Mouse (Mus musculus) midbrain, embryonic 10.5 days (tissue): ENCODE measurements at regions not wholly inside any gene's neighbourhood (a gene's known extent, or its start where the extent isn't known, plus 50 kb on each side); places are given as distances from the start of the nearest gene placed in this dataset.

ENCODE experiments used
- DNase-seq: peaks from one replicate; pipeline ENCODE4 v3.0.0-alpha.2; 2017; ENCODE audit warnings: low spot score
- H3K27ac ChIP-seq: fragments of 300-500 bp; sonication (generic); replicated peaks from 2 replicates; pipeline ENCODE4 v1.5.1; 2016; ENCODE audit warnings: mild to moderate bottlenecking
- H3K27me3 ChIP-seq: fragments of 300-500 bp; sonication (generic); 2 replicates; pipeline ENCODE4 v1.6.1; 2016; ENCODE audit warnings: low read depth, mild to moderate bottlenecking; ENCODE audit not compliant: poor library complexity, severe bottlenecking
- H3K36me3 ChIP-seq: fragments of 300-500 bp; sonication (generic); 2 replicates; pipeline ENCODE4 v1.6.1; 2016; ENCODE audit warnings: mild to moderate bottlenecking, moderate library complexity
- H3K4me1 ChIP-seq: fragments of 300-500 bp; sonication (generic); 2 replicates; pipeline ENCODE4 v1.6.1; 2016
- H3K4me3 ChIP-seq: fragments of 300-500 bp; sonication (generic); 2 replicates; pipeline ENCODE4 v1.5.1; 2016; ENCODE audit warnings: mild to moderate bottlenecking, moderate library complexity
- H3K9me3 ChIP-seq: fragments of 300-500 bp; sonication (generic); replicated peaks from 2 replicates; pipeline ENCODE4 v1.6.1; 2016; ENCODE audit warnings: mild to moderate bottlenecking
- WGBS: fragments of 180-500 bp; shearing (Covaris S2); methylation state at CpG from one replicate; pipeline ENCODE4 v1.1.7; 2016; 5-methylcytosine and 5-hydroxymethylcytosine counted together

- no peak for DNase-seq
- Histone ChIP-seq H3K4me3 (no peak overlapping the region), H3K27ac (no peak overlapping the region), H3K27me3 (peaks cover 6% of the 10 kb centered on the region; the same call in 1 of the 2 replicates), H3K4me1 (peaks cover 16% of the 10 kb centered on the region), H3K9me3 (no peaks in the 10 kb centered on the region), H3K36me3 (no peaks in the 10 kb centered on the region)
- WGBS = 91% methylated on average over 5 of the region's 5 CpGs
These were observed 208.2 kb downstream of the Uaca start for GRCm38 (mm10) chr9:61002572-61002971.

GRCm38 (mm10) chr9:61008446-61008845 lies 214.1 kb downstream of the Uaca start:
- DNase-seq = no peak
- Histone ChIP-seq H3K27me3 (no peaks in the 10 kb centered on the region; the same call in 1 of the 2 replicates), H3K9me3 (peaks cover 9% of the 10 kb centered on the region; the same call in 1 of the 2 replicates), H3K27ac (no peak overlapping the region), H3K4me1 (peaks cover 10% of the 10 kb centered on the region; the same call in 1 of the 2 replicates), H3K36me3 (no peaks in the 10 kb centered on the region), H3K4me3 (no peak overlapping the region)
- 84% methylated on average over 1 of the region's 1 CpGs for WGBS

- no peak for DNase-seq
- no peaks in the 10 kb centered on the region for H3K36me3 ChIP-seq
- peaks cover 19% of the 10 kb centered on the region for H3K27me3 ChIP-seq
- no peak overlapping the region for H3K27ac ChIP-seq
- H3K4me1 ChIP-seq = peaks cover 36% of the 10 kb centered on the region
- peaks cover 9% of the 10 kb centered on the region; the same call in 1 of the 2 replicates for H3K9me3 ChIP-seq
- no peak overlapping the region for H3K4me3 ChIP-seq
These were observed 216.7 kb downstream of the Uaca start for GRCm38 (mm10) chr9:61011066-61011465.

GRCm38 (mm10) chr9:61012771-61013540 lies 218.6 kb downstream of the Uaca start:
- no peaks in the 10 kb centered on the region for H3K36me3 ChIP-seq
- peaks cover 37% of the 10 kb centered on the region for H3K27me3 ChIP-seq
- no peak overlapping the region for H3K27ac ChIP-seq
- 67% methylated on average over 19 of the region's 19 CpGs for WGBS
- peaks cover 40% of the 10 kb centered on the region for H3K4me1 ChIP-seq
- peaks cover 9% of the 10 kb centered on the region; the same call in 1 of the 2 replicates for H3K9me3 ChIP-seq
- no peak for DNase-seq
- H3K4me3 ChIP-seq = no peak overlapping the region

GRCm38 (mm10) chr9:61014151-61014550 lies 219.8 kb downstream of the Uaca start:
- Histone ChIP-seq H3K27me3 (peaks cover 49% of the 10 kb centered on the region), H3K9me3 (peaks cover 9% of the 10 kb centered on the region; the same call in 1 of the 2 replicates), H3K27ac (no peak overlapping the region), H3K36me3 (no peaks in the 10 kb centered on the region), H3K4me3 (no peak overlapping the region), H3K4me1 (peaks cover 39% of the 10 kb centered on the region)
- no peak for DNase-seq
- WGBS = 56% methylated on average over 8 of the region's 8 CpGs

- Histone ChIP-seq H3K27ac (no peak overlapping the region), H3K4me1 (peaks cover 34% of the 10 kb centered on the region), H3K27me3 (peaks cover 50% of the 10 kb centered on the region), H3K9me3 (peaks cover 9% of the 10 kb centered on the region; the same call in 1 of the 2 replicates), H3K36me3 (no peaks in the 10 kb centered on the region), H3K4me3 (no peak overlapping the region)
- no peak for DNase-seq
- WGBS = 34% methylated on average over 15 of the region's 15 CpGs
These were observed 221.1 kb downstream of the Uaca start for GRCm38 (mm10) chr9:61015374-61015890.

GRCm38 (mm10) chr9:61016673-61017072 lies 222.3 kb downstream of the Uaca start:
- Histone ChIP-seq H3K36me3 (no peaks in the 10 kb centered on the region), H3K27me3 (peaks cover 50% of the 10 kb centered on the region), H3K9me3 (0 out of 2 replicates have a peak, but pooled peaks cover 8% of the 10 kb centered on the region), H3K27ac (0 out of 2 replicates have a peak overlapping the region, but pooled peaks have one; percentile 7), H3K4me3 (no peak overlapping the region), H3K4me1 (peaks cover 34% of the 10 kb centered on the region)
- no peak for DNase-seq
- 63% methylated on average over 10 of the region's 10 CpGs for WGBS

GRCm38 (mm10) chr9:61019938-61020337 lies 225.6 kb downstream of the Uaca start:
- H3K9me3 ChIP-seq = 0 out of 2 replicates have a peak, but pooled peaks cover 3% of the 10 kb centered on the region
- peaks cover 45% of the 10 kb centered on the region for H3K27me3 ChIP-seq
- no peak for DNase-seq
- WGBS = 65% methylated on average over 4 of the region's 4 CpGs
- H3K27ac ChIP-seq = no peak overlapping the region
- no peaks in the 10 kb centered on the region for H3K36me3 ChIP-seq
- H3K4me3 ChIP-seq = no peak overlapping the region
- H3K4me1 ChIP-seq = peaks cover 19% of the 10 kb centered on the region

GRCm38 (mm10) chr9:61021810-61022209 lies 227.5 kb downstream of the Uaca start:
- Histone ChIP-seq H3K27me3 (peaks cover 31% of the 10 kb centered on the region), H3K4me3 (no peak overlapping the region), H3K4me1 (peaks cover under 1% of the 10 kb centered on the region), H3K9me3 (0 out of 2 replicates have a peak, but pooled peaks cover 3% of the 10 kb centered on the region), H3K27ac (no peak overlapping the region), H3K36me3 (no peaks in the 10 kb centered on the region)
- WGBS = 94% methylated on average over 5 of the region's 5 CpGs
- no peak for DNase-seq

GRCm38 (mm10) chr9:61022371-61023026 lies 228.2 kb downstream of the Uaca start:
- H3K27ac ChIP-seq = no peak overlapping the region
- H3K27me3 ChIP-seq = peaks cover 31% of the 10 kb centered on the region
- H3K4me1 ChIP-seq = no peaks in the 10 kb centered on the region
- H3K9me3 ChIP-seq = 0 out of 2 replicates have a peak, but pooled peaks cover 3% of the 10 kb centered on the region
- H3K4me3 ChIP-seq = no peak overlapping the region
- no peaks in the 10 kb centered on the region for H3K36me3 ChIP-seq
- no peak for DNase-seq
- 89% methylated on average over 6 of the region's 6 CpGs for WGBS

GRCm38 (mm10) chr9:61025341-61025740 lies 231.0 kb downstream of the Uaca start:
- H3K4me1 ChIP-seq = peaks cover 13% of the 10 kb centered on the region
- 0 out of 2 replicates have a peak, but pooled peaks cover 3% of the 10 kb centered on the region for H3K9me3 ChIP-seq
- 93% methylated on average over 6 of the region's 6 CpGs for WGBS

GRCm38 (mm10) chr9:61028775-61029401 lies 234.5 kb downstream of the Uaca start:
- H3K36me3 ChIP-seq = no peaks in the 10 kb centered on the region
- peaks cover 15% of the 10 kb centered on the region for H3K27me3 ChIP-seq
- H3K9me3 ChIP-seq = no peaks in the 10 kb centered on the region
- peaks cover 25% of the 10 kb centered on the region for H3K4me1 ChIP-seq
- H3K27ac ChIP-seq = no peak overlapping the region
- DNase-seq = no peak
- 76% methylated on average over 12 of the region's 12 CpGs for WGBS
- H3K4me3 ChIP-seq = no peak overlapping the region

More at GRCm38 (mm10) chr9:61025341-61025740, 231.0 kb downstream of the Uaca start:
- DNase-seq = no peak
- no peaks in the 10 kb centered on the region for H3K36me3 ChIP-seq
- no peak overlapping the region for H3K27ac ChIP-seq
- peaks cover 19% of the 10 kb centered on the region for H3K27me3 ChIP-seq
- no peak overlapping the region for H3K4me3 ChIP-seq
